Comparison of ENCODE assay signal across 8 mouse cellular contexts in genomic region chr11:116580031-116580652, GRCm38 (mm10). TPM values are rescaled to one million over a fixed set of nuclear protein-coding genes. Genes with fewer than 3 reads are reported as not detected.
DNase-seq lines count a peak whose midpoint lies in the region; ATAC-seq and TF ChIP-seq lines count a peak whose summit lies in the region.

No protein-coding gene starts in this region.

- TF ChIP-seq EP300 in heart, postnatal 0 days (IDR thresholded peaks at IDR 0.05; ENCODE audit: low read depth) = no peak

- TF ChIP-seq CTCF in heart, postnatal 0 days (IDR thresholded peaks at IDR 0.05; ENCODE audit: low read depth) = no peak
- no peak for TF ChIP-seq CTCF in forebrain, postnatal 0 days (IDR thresholded peaks at IDR 0.05; ENCODE audit: low read depth)

- peak overlapping the region; percentile 80 for H3K4me2 ChIP-seq in heart, postnatal 0 days (ENCODE audit: low read depth, low read length)
- H3K4me2 ChIP-seq in forebrain, postnatal 0 days (ENCODE audit: low read depth) = peak overlapping the region; percentile 49

- H3K4me1 ChIP-seq in heart, postnatal 0 days (ENCODE audit: control insufficient read depth, insufficient read depth) = peaks cover 22% of the 10 kb centered on the region
- H3K4me1 ChIP-seq in forebrain, postnatal 0 days (ENCODE audit: insufficient read depth) = peaks cover 12% of the 10 kb centered on the region; the same call in 1 of the 2 replicates
- H3K4me1 ChIP-seq in midbrain, embryonic 10.5 days = peaks cover 51% of the 10 kb centered on the region

- H3K27ac ChIP-seq in heart, postnatal 0 days (ENCODE audit: low read depth) = no peak overlapping the region
- peak overlapping the region; percentile 93; the same call in 1 of the 2 replicates for H3K27ac ChIP-seq in forebrain, postnatal 0 days (ENCODE audit: low read depth, low read length)
- peak overlapping the region; percentile 93 for H3K27ac ChIP-seq in midbrain, embryonic 10.5 days (replicated peaks)

- H3K27me3 ChIP-seq in heart, postnatal 0 days (ENCODE audit: control insufficient read depth, insufficient read depth, low read length) = no peaks in the 10 kb centered on the region
- no peaks in the 10 kb centered on the region for H3K27me3 ChIP-seq in forebrain, postnatal 0 days (ENCODE audit: insufficient read depth, low read length)
- H3K27me3 ChIP-seq in midbrain, embryonic 10.5 days (ENCODE audit: low read depth, poor library complexity, severe bottlenecking) = no peaks in the 10 kb centered on the region

- no peak for DNase-seq in heart, postnatal 0 days (ENCODE audit: low spot score)
- DNase-seq in heart, postnatal 14 days = no peak
- peak; percentile 22 for DNase-seq in NIH3T3 (ENCODE audit: low read depth)
- DNase-seq in forebrain, postnatal 0 days = peak; percentile 49
- DNase-seq in midbrain, embryonic 10.5 days (ENCODE audit: low spot score) = no peak
- DNase-seq in thymus, postnatal 25 days = no peak
- DNase-seq in adrenal gland, adult 8-10 months = no peak

- H3K9me3 ChIP-seq in heart, postnatal 0 days (replicated peaks; ENCODE audit: control insufficient read depth, low read length) = no peaks in the 10 kb centered on the region
- H3K9me3 ChIP-seq in forebrain, postnatal 0 days (ENCODE audit: low read length) = no peaks in the 10 kb centered on the region
- H3K9me3 ChIP-seq in midbrain, embryonic 10.5 days (replicated peaks) = no peaks in the 10 kb centered on the region

- no peak for ATAC-seq in heart, postnatal 0 days (ENCODE audit: insufficient read depth, low read depth)
- ATAC-seq in forebrain, postnatal 0 days = peak; percentile 10; the same call in 1 of the 2 replicates
- ATAC-seq in activated CD4-positive, CD25-positive, alpha-beta regulatory T cell, adult 4 months = no peak

- WGBS in heart, postnatal 0 days = 28% methylated on average over 10 of the region's 10 CpGs
- 15% methylated on average over 10 of the region's 10 CpGs for WGBS in forebrain, postnatal 0 days
- WGBS in midbrain, embryonic 10.5 days = 28% methylated on average over 10 of the region's 10 CpGs

- H3K9ac ChIP-seq in heart, postnatal 0 days (replicated peaks; ENCODE audit: low read depth, low read length) = peak overlapping the region; percentile 76; the same call in 1 of the 2 replicates
- peak overlapping the region; percentile 97 for H3K9ac ChIP-seq in forebrain, postnatal 0 days

- peak overlapping the region; percentile 71 for H3K4me3 ChIP-seq in heart, postnatal 0 days (ENCODE audit: low read depth, low read length)
- H3K4me3 ChIP-seq in forebrain, postnatal 0 days (ENCODE audit: low read depth, low read length) = peak overlapping the region; percentile 98
- H3K4me3 ChIP-seq in midbrain, embryonic 10.5 days = peak overlapping the region; percentile 96

- H3K36me3 ChIP-seq in heart, postnatal 0 days (replicated peaks; ENCODE audit: control insufficient read depth, insufficient read depth, low read length) = no peaks in the 10 kb centered on the region
- no peaks in the 10 kb centered on the region for H3K36me3 ChIP-seq in forebrain, postnatal 0 days (ENCODE audit: insufficient read depth)
- H3K36me3 ChIP-seq in midbrain, embryonic 10.5 days = peaks cover 6% of the 10 kb centered on the region

- intact Hi-C loops in heart, postnatal 14 days (cut with DNase I) = no loop called here

RNA-seq across cellular contexts. Expression of gene Ube2o, which starts 1.1 kb away (rescaled TPM):
- 17.2 and 34.8 TPM in 2 replicates for total RNA-seq in heart, postnatal 0 days (2014; rRNA removed; ENCODE audit: low replicate concordance)
- polyA plus RNA-seq in heart, postnatal 0 days (2015; fragmentation: Nextera tagmentation; extraction: Ambion mirVana) = 4.1 and 5.2 TPM in 2 replicates
- 10 to 100 TPM; 43.3 to 49.2 TPM for total RNA-seq in heart, postnatal 14 days (2021)
- 81.3 and 94.1 TPM in 2 replicates for total RNA-seq in forebrain, postnatal 0 days (2014; rRNA removed)
- polyA plus RNA-seq in forebrain, postnatal 0 days (2015; fragmentation: Nextera tagmentation; extraction: Ambion mirVana) = 26.6 and 32.1 TPM in 2 replicates
- polyA plus RNA-seq in midbrain, embryonic 10.5 days (2016; fragmentation: Nextera tagmentation; extraction: Ambion mirVana) = 8.3 and 8.7 TPM in 2 replicates
- 10 to 100 TPM; 26.5 to 38.4 (median 33.9) TPM for total RNA-seq in adrenal gland, adult 8-10 months (2022)
- polyA plus RNA-seq in activated CD4-positive, CD25-positive, alpha-beta regulatory T cell, adult 4 months (2017; shearing (Covaris generic)) = 1 to 10 TPM; 2.2 TPM

RNA-seq across cellular contexts. Expression of gene Aanat, which starts 6.1 kb away (rescaled TPM):
- not detected in 2 replicates for total RNA-seq in heart, postnatal 0 days (2014; rRNA removed; ENCODE audit: low replicate concordance)
- polyA plus RNA-seq in heart, postnatal 0 days (2015; fragmentation: Nextera tagmentation; extraction: Ambion mirVana) = not detected in 2 replicates
- not detected for total RNA-seq in heart, postnatal 14 days (2021)
- 0.31 and 0.62 TPM in 2 replicates for total RNA-seq in forebrain, postnatal 0 days (2014; rRNA removed)
- polyA plus RNA-seq in forebrain, postnatal 0 days (2015; fragmentation: Nextera tagmentation; extraction: Ambion mirVana) = 0.88 and 0.89 TPM in 2 replicates
- not detected in 2 replicates for polyA plus RNA-seq in midbrain, embryonic 10.5 days (2016; fragmentation: Nextera tagmentation; extraction: Ambion mirVana)
- not detected for total RNA-seq in adrenal gland, adult 8-10 months (2022)
- not detected for polyA plus RNA-seq in activated CD4-positive, CD25-positive, alpha-beta regulatory T cell, adult 4 months (2017; shearing (Covaris generic))

RNA-seq across cellular contexts. Expression of gene Rhbdf2, which starts 46.7 kb away (rescaled TPM):
- 19.0 and 25.5 TPM in 2 replicates for total RNA-seq in heart, postnatal 0 days (2014; rRNA removed; ENCODE audit: low replicate concordance)
- polyA plus RNA-seq in heart, postnatal 0 days (2015; fragmentation: Nextera tagmentation; extraction: Ambion mirVana) = 5.8 and 6.1 TPM in 2 replicates
- total RNA-seq in heart, postnatal 14 days (2021) = 10 to 100 TPM; 15.1 to 15.3 TPM
- total RNA-seq in forebrain, postnatal 0 days (2014; rRNA removed) = 1.6 and 1.9 TPM in 2 replicates
- polyA plus RNA-seq in forebrain, postnatal 0 days (2015; fragmentation: Nextera tagmentation; extraction: Ambion mirVana) = 0.75 and 0.97 TPM in 2 replicates
- polyA plus RNA-seq in midbrain, embryonic 10.5 days (2016; fragmentation: Nextera tagmentation; extraction: Ambion mirVana) = 2.5 and 3.3 TPM in 2 replicates
- 10 to 100 TPM; 13.3 to 20.5 (median 15.0) TPM for total RNA-seq in adrenal gland, adult 8-10 months (2022)
- 1 to 10 TPM; 4.9 to 5.0 TPM for polyA plus RNA-seq in activated CD4-positive, CD25-positive, alpha-beta regulatory T cell, adult 4 months (2017; shearing (Covaris generic))

RNA-seq across cellular contexts. Expression of gene Sphk1, which starts 49.4 kb away (rescaled TPM):
- total RNA-seq in heart, postnatal 0 days (2014; rRNA removed; ENCODE audit: low replicate concordance) = 1.9 and 3.1 TPM in 2 replicates
- 2.0 TPM in 2 replicates for polyA plus RNA-seq in heart, postnatal 0 days (2015; fragmentation: Nextera tagmentation; extraction: Ambion mirVana)
- total RNA-seq in heart, postnatal 14 days (2021) = 1 to 10 TPM; 2.6 to 2.7 TPM
- total RNA-seq in forebrain, postnatal 0 days (2014; rRNA removed) = 12.7 and 13.8 TPM in 2 replicates
- polyA plus RNA-seq in forebrain, postnatal 0 days (2015; fragmentation: Nextera tagmentation; extraction: Ambion mirVana) = 8.7 and 10.2 TPM in 2 replicates
- polyA plus RNA-seq in midbrain, embryonic 10.5 days (2016; fragmentation: Nextera tagmentation; extraction: Ambion mirVana) = 6.4 and 9.4 TPM in 2 replicates
- total RNA-seq in adrenal gland, adult 8-10 months (2022) = 1 to 10 TPM; 3.0 to 4.7 (median 3.5) TPM
- polyA plus RNA-seq in activated CD4-positive, CD25-positive, alpha-beta regulatory T cell, adult 4 months (2017; shearing (Covaris generic)) = not detected

Comparison
In these comparisons a context has a peak if more than half of its experiments do, and no peak if none do; other contexts are left out.
1. DNase-seq: peak in NIH3T3 (single experiment) and forebrain, postnatal 0 days (single experiment); none in heart, postnatal 0 days (single experiment), heart, postnatal 14 days (0 of 2), midbrain, embryonic 10.5 days (single experiment), thymus, postnatal 25 days (single experiment) and adrenal gland, adult 8-10 months (single experiment).
2. Peak in every context shown above with its lines, with median percentiles within 50 percentile points of each other: H3K4me3 ChIP-seq.